Mouse (Mus musculus): ENCODE measurements around the gene Nell1. TPM values are rescaled to one million over a fixed set of nuclear protein-coding genes. Genes with fewer than 3 reads are reported as not detected.

Gene Nell1
- total RNA-seq, 2 experiments from 2014 or later, result not detected

- DNase-seq, result no peak
- intact Hi-C loops (cut with DNase I), result no loop called here
Observed at GRCm38 (mm10) chr7:50035187-50036153, 60.8 kb downstream of the Nell1 start.

- intact Hi-C loops (cut with DNase I), result no loop called here
- no peak for DNase-seq
Observed at GRCm38 (mm10) chr7:50041112-50041511, 66.4 kb downstream of the Nell1 start.

- intact Hi-C loops (cut with DNase I), result no loop called here
- DNase-seq, result no peak
Observed at GRCm38 (mm10) chr7:50050144-50050543, 75.5 kb downstream of the Nell1 start.

GRCm38 (mm10) chr7:50053704-50054103 is 79.0 kb downstream of the Nell1 start:
- no peak for DNase-seq

GRCm38 (mm10) chr7:50094461-50094860 is 119.8 kb downstream of the Nell1 start:
- DNase-seq, result no peak
- intact Hi-C loops (cut with DNase I), result no loop called here

More at GRCm38 (mm10) chr7:50053704-50054103, 79.0 kb downstream of the Nell1 start:
- intact Hi-C loops (cut with DNase I), result no loop called here

GRCm38 (mm10) chr7:50105612-50106321 is 131.1 kb downstream of the Nell1 start:
- DNase-seq, result no peak
- intact Hi-C loops (cut with DNase I), result no loop called here

GRCm38 (mm10) chr7:50107261-50107660 is 132.6 kb downstream of the Nell1 start:
- intact Hi-C loops (cut with DNase I), result no loop called here
- no peak for DNase-seq

- no peak for DNase-seq
- intact Hi-C loops (cut with DNase I), result no loop called here
Observed at GRCm38 (mm10) chr7:50118348-50118747, 143.7 kb downstream of the Nell1 start.

GRCm38 (mm10) chr7:50137706-50138105 is 163.0 kb downstream of the Nell1 start:
- intact Hi-C loops (cut with DNase I), result no loop called here
- no peak for DNase-seq

GRCm38 (mm10) chr7:50149326-50149725 is 174.7 kb downstream of the Nell1 start:
- no peak for DNase-seq
- intact Hi-C loops (cut with DNase I), result no loop called here

- intact Hi-C loops (cut with DNase I), result no loop called here
- DNase-seq, result no peak
Observed at GRCm38 (mm10) chr7:50150838-50151237, 176.2 kb downstream of the Nell1 start.

GRCm38 (mm10) chr7:50153618-50154017 is 179.0 kb downstream of the Nell1 start:
- DNase-seq, result no peak
- intact Hi-C loops (cut with DNase I), result no loop called here

GRCm38 (mm10) chr7:50162602-50163001 is 187.9 kb downstream of the Nell1 start:
- intact Hi-C loops (cut with DNase I), result no loop called here
- DNase-seq, result no peak

- intact Hi-C loops (cut with DNase I), result no loop called here
- DNase-seq, result no peak
Observed at GRCm38 (mm10) chr7:50168778-50169177, 194.1 kb downstream of the Nell1 start.

GRCm38 (mm10) chr7:50186306-50186705 is 211.6 kb downstream of the Nell1 start:
- no peak for DNase-seq

GRCm38 (mm10) chr7:50193955-50194354 is 219.3 kb downstream of the Nell1 start:
- intact Hi-C loops (cut with DNase I), result no loop called here
- DNase-seq, result no peak

More at GRCm38 (mm10) chr7:50186306-50186705, 211.6 kb downstream of the Nell1 start:
- intact Hi-C loops (cut with DNase I), result no loop called here

- intact Hi-C loops (cut with DNase I), result no loop called here
- no peak for DNase-seq
Observed at GRCm38 (mm10) chr7:50195080-50195611, 220.5 kb downstream of the Nell1 start.

GRCm38 (mm10) chr7:50205268-50205667 is 230.6 kb downstream of the Nell1 start:
- DNase-seq, result no peak
- intact Hi-C loops (cut with DNase I), result no loop called here

- intact Hi-C loops (cut with DNase I), result no loop called here
- DNase-seq, result no peak
Observed at GRCm38 (mm10) chr7:50210678-50211251, 236.1 kb downstream of the Nell1 start.

- intact Hi-C loops (cut with DNase I), result no loop called here
- no peak for DNase-seq
Observed at GRCm38 (mm10) chr7:50221849-50222248, 247.2 kb downstream of the Nell1 start.

GRCm38 (mm10) chr7:50226621-50227020 is 252.0 kb downstream of the Nell1 start:
- intact Hi-C loops (cut with DNase I), result no loop called here
- no peak for DNase-seq

Measured in gastrocnemius, postnatal 36 days (tissue).